Mouse (Mus musculus) hindbrain, embryonic 11.5 days (tissue): ENCODE results near the gene Gnai2. TPM values are rescaled to one million over a fixed set of nuclear protein-coding genes. Genes with fewer than 3 reads are reported as not detected.

Experiments used
- ATAC-seq: fragments of 200-750 bp; cut with Nextera tagmentation; 2 replicates; pipeline ENCODE4 v1.8.0; 2017; ENCODE audit warnings: mild to moderate bottlenecking, moderate TSS enrichment, moderate library complexity; ENCODE audit not compliant: low FRiP score
- DNase-seq: peaks from one replicate; pipeline ENCODE4 v3.0.0-alpha.2; 2015; ENCODE audit warnings: low spot score
- H3K27ac ChIP-seq: fragments of 300-500 bp; sonication (generic); 2 replicates; pipeline ENCODE4 v1.5.1; 2014; ENCODE audit warnings: mild to moderate bottlenecking, low read depth, low read length
- H3K27me3 ChIP-seq: fragments of 300-500 bp; sonication (generic); 2 replicates; pipeline ENCODE4 v1.6.1; 2014; ENCODE audit warnings: mild to moderate bottlenecking, low read length, moderate library complexity, mixed read lengths; ENCODE audit not compliant: control insufficient read depth, insufficient read depth
- H3K36me3 ChIP-seq: fragments of 300-500 bp; sonication (generic); 2 replicates; pipeline ENCODE4 v1.6.1; 2014; ENCODE audit warnings: mild to moderate bottlenecking, low read length, moderate library complexity, mixed read lengths; ENCODE audit not compliant: control insufficient read depth, insufficient read depth
- H3K4me1 ChIP-seq: fragments of 300-500 bp; sonication (generic); replicated peaks from 2 replicates; pipeline ENCODE4 v1.6.1; 2014; ENCODE audit warnings: low read length, mixed read lengths; ENCODE audit not compliant: control insufficient read depth, insufficient read depth
- H3K4me2 ChIP-seq: fragments of 300-500 bp; sonication (generic); replicated peaks from 2 replicates; pipeline ENCODE4 v1.6.1; 2014; ENCODE audit warnings: mild to moderate bottlenecking, low read depth, low read length
- H3K4me3 ChIP-seq: fragments of 300-500 bp; sonication (generic); 2 replicates; pipeline ENCODE4 v1.5.1; 2014; ENCODE audit warnings: low read depth, low read length
- H3K9ac ChIP-seq: fragments of 300-500 bp; sonication (generic); 2 replicates; pipeline ENCODE4 v1.6.1; 2014; ENCODE audit warnings: low read depth, low read length
- H3K9me3 ChIP-seq: fragments of 300-500 bp; sonication (generic); 2 replicates; pipeline ENCODE4 v1.6.1; 2016; ENCODE audit warnings: low read length; ENCODE audit not compliant: control insufficient read depth
- WGBS: fragments of 180-500 bp; shearing (Covaris S2); extraction: QIAGEN DNeasy Blood & Tissue Kit; methylation state at CpG from one replicate; pipeline ENCODE4 v1.1.7; 2014; 5-methylcytosine and 5-hydroxymethylcytosine counted together
- polyA plus RNA-seq: library from polyadenylated mRNA; unstranded; fragments of >200 nt; fragmentation: Nextera tagmentation; extraction: Ambion mirVana; gene quantifications from 2 replicates; pipeline ENCODE4 v1.2.1, GENCODE M21; 2014

The Gnai2 gene
- polyA plus RNA-seq, 1 experiment from 2014 or later, result 529 TPM

DNA sequence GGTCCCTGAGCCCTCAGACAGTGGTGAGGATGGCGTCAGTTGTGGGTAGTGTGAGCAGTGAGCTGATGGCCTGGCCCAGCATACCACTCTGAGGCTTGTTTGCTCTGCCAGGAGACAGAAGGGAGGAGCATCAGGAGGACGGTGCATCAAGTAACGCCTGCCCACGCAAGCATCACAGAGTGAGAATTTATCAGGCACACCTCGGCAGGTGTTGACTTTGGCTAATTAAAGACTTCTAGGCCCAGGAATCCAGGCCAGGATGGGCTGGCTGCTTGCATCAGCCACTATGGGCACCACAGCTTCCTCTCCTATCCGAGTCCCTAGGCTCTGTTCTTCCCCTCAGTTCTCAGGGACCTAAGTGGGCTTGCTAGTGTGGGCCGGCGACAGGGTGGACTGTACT, 27.2 kb upstream of the Gnai2 start:
- H3K27ac ChIP-seq, result no peak overlapping the region
- H3K4me2 ChIP-seq, result no peak overlapping the region
- H3K4me1 ChIP-seq, result peaks cover 19% of the 10 kb centered on the region
- H3K36me3 ChIP-seq, result no peaks in the 10 kb centered on the region
- no peak for ATAC-seq
- H3K27me3 ChIP-seq, result peaks cover 17% of the 10 kb centered on the region
- no peak for DNase-seq
- no peak overlapping the region for H3K4me3 ChIP-seq
- no peaks in the 10 kb centered on the region for H3K9me3 ChIP-seq
- H3K9ac ChIP-seq, result no peak overlapping the region
- 85% methylated on average over 8 of the region's 8 CpGs for WGBS

DNA sequence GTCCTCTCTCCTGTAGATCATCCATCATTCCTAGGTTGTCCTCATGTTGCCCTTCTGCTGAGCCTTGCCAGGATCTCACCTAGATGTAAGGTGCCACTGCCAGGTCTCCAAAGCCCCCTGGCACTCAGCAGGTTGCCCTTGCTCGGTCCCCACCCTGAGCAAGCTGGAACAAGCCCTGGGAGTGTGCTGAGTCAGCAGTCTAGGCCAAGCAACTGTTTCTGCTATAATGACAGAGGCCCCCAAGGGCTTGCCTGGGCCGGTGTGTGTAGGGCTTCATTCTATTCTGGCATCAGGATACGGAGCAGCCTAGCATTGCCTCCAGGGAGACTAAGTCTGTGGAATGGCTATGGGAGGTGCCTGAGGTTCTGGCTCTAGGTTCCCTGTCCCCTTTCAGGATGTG, 25.6 kb upstream of the Gnai2 start:
- H3K4me2 ChIP-seq, result no peak overlapping the region
- no peaks in the 10 kb centered on the region for H3K36me3 ChIP-seq
- H3K27me3 ChIP-seq, result peaks cover 7% of the 10 kb centered on the region
- H3K4me1 ChIP-seq, result peaks cover 7% of the 10 kb centered on the region
- DNase-seq (no peak), ATAC-seq (no peak)
- WGBS, result 70% methylated on average over 3 of the region's 3 CpGs
- no peak overlapping the region for H3K27ac ChIP-seq
- H3K9ac ChIP-seq, result no peak overlapping the region
- no peaks in the 10 kb centered on the region for H3K9me3 ChIP-seq
- no peak overlapping the region for H3K4me3 ChIP-seq

DNA sequence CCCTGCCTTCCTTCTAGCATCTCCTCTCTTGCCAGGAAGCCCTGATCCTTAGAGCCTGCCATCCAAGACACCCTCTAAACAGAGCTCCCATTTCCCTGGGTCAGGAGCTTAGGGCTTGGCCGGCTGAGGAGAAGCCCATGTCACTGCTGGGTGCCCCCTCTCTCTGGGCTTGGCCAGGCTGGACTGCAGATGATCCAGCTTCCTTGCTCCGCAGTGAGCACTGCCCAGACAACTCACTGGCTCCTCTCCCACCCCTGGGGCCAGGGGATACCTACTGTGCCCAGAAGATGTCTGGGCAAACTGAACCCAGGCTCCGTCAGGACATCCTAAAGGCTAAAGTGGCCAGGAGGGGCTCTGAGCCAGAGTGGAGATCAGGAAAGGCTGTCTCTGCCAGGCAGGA, 24.8 kb upstream of the Gnai2 start:
- H3K4me3 ChIP-seq, result no peak overlapping the region
- no peak for DNase-seq
- no peaks in the 10 kb centered on the region for H3K27me3 ChIP-seq
- H3K9ac ChIP-seq, result no peak overlapping the region
- H3K9me3 ChIP-seq, result no peaks in the 10 kb centered on the region
- no peak for ATAC-seq
- H3K4me2 ChIP-seq, result no peak overlapping the region
- no peaks in the 10 kb centered on the region for H3K36me3 ChIP-seq
- WGBS, result 92% methylated on average over 3 of the region's 3 CpGs
- H3K27ac ChIP-seq, result no peak overlapping the region
- H3K4me1 ChIP-seq, result peaks cover 7% of the 10 kb centered on the region

DNA sequence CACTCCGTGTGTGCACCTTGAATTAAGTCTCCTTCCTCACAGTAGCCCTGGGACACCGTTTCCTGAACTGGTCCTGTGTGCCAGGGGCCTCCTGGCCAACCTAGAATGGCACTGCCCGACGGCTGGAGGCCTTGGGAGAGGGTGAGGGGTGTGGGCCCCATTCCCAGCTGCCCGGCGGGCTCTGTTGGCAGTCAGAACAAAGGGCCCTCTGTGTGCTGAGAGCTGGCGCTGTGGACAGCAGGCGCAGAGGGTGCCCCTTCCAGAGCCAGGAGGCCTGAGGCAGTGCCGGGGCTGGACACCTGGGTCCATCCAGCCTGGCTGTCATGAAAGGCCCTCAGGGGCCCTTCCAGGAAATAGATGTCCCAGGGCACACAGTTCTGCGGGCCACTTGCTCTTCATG, 24.4 kb upstream of the Gnai2 start:
- DNase-seq, result no peak
- ATAC-seq, result no peak
- Histone ChIP-seq H3K27ac (no peak overlapping the region), H3K4me2 (no peak overlapping the region), H3K4me3 (no peak overlapping the region), H3K9ac (no peak overlapping the region), H3K4me1 (peaks cover 7% of the 10 kb centered on the region), H3K9me3 (no peaks in the 10 kb centered on the region), H3K27me3 (no peaks in the 10 kb centered on the region), H3K36me3 (no peaks in the 10 kb centered on the region)
- WGBS, result 87% methylated on average over 10 of the region's 10 CpGs

DNA sequence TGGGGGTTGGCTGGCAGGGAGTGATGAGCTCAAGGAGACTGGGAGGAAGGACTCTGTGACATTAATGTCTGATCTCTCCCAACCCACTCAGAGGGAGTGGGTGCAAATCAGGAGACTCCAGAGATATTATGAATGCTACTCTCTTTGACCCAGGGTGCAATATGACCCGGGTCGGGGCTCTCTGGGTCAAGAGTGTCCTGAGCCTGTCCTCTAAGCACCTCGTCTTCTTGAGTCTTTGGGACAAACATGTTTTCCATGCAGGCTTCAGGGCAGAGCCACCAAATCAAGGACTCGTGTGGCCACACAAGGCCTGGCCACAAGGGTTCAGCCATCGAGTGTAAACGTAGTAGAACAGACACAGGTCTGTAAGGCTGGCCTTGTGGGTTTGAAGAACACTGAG, 22.9 kb upstream of the Gnai2 start:
- Histone ChIP-seq H3K4me3 (no peak overlapping the region), H3K9ac (no peak overlapping the region), H3K27ac (no peak overlapping the region), H3K4me1 (no peaks in the 10 kb centered on the region), H3K27me3 (no peaks in the 10 kb centered on the region), H3K9me3 (no peaks in the 10 kb centered on the region), H3K36me3 (no peaks in the 10 kb centered on the region), H3K4me2 (no peak overlapping the region)
- ATAC-seq (no peak), DNase-seq (no peak)
- 85% methylated on average over 6 of the region's 6 CpGs for WGBS

DNA sequence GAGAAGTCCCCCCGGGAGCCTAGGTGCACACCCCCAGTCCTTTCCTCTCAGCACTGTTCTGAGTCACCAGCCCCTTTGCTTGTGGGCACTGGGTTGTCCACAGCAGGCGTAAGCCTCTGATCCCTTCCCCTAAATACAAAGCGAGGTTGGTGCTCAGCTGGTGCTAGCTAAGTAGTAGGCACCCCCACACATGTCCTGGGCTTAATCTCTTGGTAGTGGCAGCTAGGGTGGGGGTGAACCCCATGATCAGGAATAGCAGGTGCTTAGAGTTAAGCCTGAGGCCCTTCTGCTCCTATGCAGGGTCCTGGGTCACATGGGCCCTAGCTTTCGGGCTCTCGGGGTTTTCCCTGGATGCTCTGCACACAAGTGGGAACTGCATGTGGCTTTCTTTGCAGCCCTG, 22.0 kb upstream of the Gnai2 start:
- DNase-seq, result no peak
- no peak for ATAC-seq
- Histone ChIP-seq H3K4me2 (no peak overlapping the region), H3K9me3 (no peaks in the 10 kb centered on the region), H3K4me3 (no peak overlapping the region), H3K36me3 (no peaks in the 10 kb centered on the region), H3K9ac (no peak overlapping the region), H3K27ac (no peak overlapping the region), H3K27me3 (no peaks in the 10 kb centered on the region), H3K4me1 (no peaks in the 10 kb centered on the region)
- 92% methylated on average over 5 of the region's 5 CpGs for WGBS

DNA sequence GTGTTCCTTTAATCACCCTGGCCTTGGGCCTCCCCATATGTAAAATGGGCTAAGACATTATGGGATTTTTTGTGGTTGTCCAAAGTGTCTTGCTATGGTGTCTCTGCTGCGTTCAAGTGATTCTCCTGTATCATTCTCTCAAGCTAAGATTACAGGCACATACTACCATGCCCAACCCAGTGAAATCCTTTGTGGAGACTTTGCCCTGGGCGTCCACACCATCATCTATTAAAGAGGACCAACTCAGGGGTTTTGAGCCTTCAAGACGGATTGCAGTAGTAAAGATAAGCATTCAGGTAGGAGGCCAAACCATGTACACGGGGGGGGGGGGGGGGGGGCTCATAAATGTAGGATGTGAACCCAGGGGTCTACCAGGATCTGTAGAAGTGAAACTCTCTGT, 19.4 kb upstream of the Gnai2 start:
- no peaks in the 10 kb centered on the region for H3K9me3 ChIP-seq
- no peak overlapping the region for H3K4me2 ChIP-seq
- no peak overlapping the region for H3K27ac ChIP-seq
- H3K36me3 ChIP-seq, result no peaks in the 10 kb centered on the region
- no peaks in the 10 kb centered on the region for H3K27me3 ChIP-seq
- 83% methylated on average over 4 of the region's 4 CpGs for WGBS
- H3K9ac ChIP-seq, result no peak overlapping the region
- no peak overlapping the region for H3K4me3 ChIP-seq
- no peak for ATAC-seq
- no peak for DNase-seq
- no peaks in the 10 kb centered on the region for H3K4me1 ChIP-seq

DNA sequence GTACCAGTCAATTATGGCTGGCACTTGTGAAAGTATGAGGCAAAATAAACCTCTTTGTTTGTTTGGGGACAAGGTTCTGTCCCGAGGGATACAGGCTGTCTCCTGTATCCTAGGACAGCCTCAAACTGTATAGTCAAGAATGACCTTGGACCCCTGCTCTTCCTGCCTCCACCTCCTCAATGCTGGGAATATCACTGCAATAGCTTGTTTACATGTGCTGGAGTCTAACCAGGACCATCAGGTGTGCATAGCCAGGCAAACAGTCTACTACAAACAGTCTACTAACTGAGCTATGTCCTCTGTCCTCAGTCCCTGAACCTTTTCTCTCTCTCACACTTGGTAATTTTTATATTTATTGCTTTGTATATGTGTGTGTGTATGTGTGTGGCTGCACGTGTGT, 18.3 kb upstream of the Gnai2 start:
- no peak for ATAC-seq
- no peak overlapping the region for H3K27ac ChIP-seq

DNA sequence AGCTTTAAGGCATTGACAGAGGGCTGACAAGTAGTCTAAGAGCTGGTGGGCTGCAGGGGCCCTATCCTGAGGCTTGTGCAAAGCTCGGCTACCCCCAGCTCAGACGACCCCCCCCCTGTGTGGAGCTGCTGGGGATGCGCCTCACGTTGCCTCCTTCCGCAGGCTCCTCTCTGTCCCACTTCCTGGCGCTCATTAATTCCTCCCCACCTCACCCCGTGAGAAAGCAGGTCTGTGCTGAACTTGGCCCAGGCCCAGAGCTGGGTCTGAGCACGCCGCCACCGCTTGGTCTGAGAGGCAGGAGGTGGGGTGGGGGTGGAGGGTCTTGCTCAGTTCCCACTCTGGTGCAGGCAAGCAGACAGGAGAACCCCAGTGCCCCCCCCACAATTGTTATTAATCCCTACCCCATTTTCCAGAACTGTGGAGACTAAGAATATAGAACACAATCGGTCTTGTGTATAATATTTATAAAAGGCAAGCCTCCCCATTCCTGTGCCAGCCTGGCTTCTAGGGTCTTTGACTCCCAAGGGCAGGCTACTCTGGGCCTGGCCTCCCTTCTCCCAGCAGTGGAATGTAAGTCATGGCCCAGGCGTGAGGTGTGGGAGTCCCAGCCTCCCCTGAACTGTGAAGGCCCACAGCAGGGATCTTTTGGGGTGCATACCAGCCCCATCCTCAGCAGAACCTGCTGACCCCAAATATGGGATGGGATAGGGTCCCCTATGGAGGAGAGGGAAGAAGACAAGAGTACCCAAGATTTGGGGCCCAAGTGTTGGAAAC, 15.7 kb upstream of the Gnai2 start:
- H3K9ac ChIP-seq, result no peak overlapping the region
- H3K9me3 ChIP-seq, result no peaks in the 10 kb centered on the region
- H3K4me3 ChIP-seq, result no peak overlapping the region
- 41% methylated on average over 12 of the region's 12 CpGs for WGBS
- ATAC-seq (peak; percentile 59), DNase-seq (no peak)
- H3K4me2 ChIP-seq, result no peak overlapping the region
- H3K4me1 ChIP-seq, result no peaks in the 10 kb centered on the region
- no peaks in the 10 kb centered on the region for H3K27me3 ChIP-seq
- no peaks in the 10 kb centered on the region for H3K36me3 ChIP-seq
- H3K27ac ChIP-seq, result no peak overlapping the region

More for the DNA sequence above, 18.3 kb upstream of the Gnai2 start:
- no peak overlapping the region for H3K9ac ChIP-seq
- no peaks in the 10 kb centered on the region for H3K4me1 ChIP-seq
- no peaks in the 10 kb centered on the region for H3K27me3 ChIP-seq
- H3K4me3 ChIP-seq, result no peak overlapping the region
- no peak for DNase-seq
- WGBS, result 92% methylated on average over 2 of the region's 2 CpGs
- no peak overlapping the region for H3K4me2 ChIP-seq
- no peaks in the 10 kb centered on the region for H3K9me3 ChIP-seq
- no peaks in the 10 kb centered on the region for H3K36me3 ChIP-seq
